In genomic region chr2:5044321-5044720, GRCm38 (mm10) we compare ENCODE assay signal across 29 mouse cellular contexts. TPM values are rescaled to one million over a fixed set of nuclear protein-coding genes. Genes with fewer than 3 reads are reported as not detected.
DNase-seq lines count a peak whose midpoint lies in the region; ATAC-seq and TF ChIP-seq lines count a peak whose summit lies in the region.
"Had no signal": no experiment of that assay in that cellular context is flagged by ENCODE, and none has a peak within 500 bp of the region (broad histone marks: within the 10 kb centered on the region; RNA-seq: fewer than 3 reads in every experiment).

No protein-coding gene starts in this region.

- DNase-seq in liver (no peak), ES-E14 (ENCODE audit: low read depth, low spot score) (no peak)
- no peak for DNase-seq in liver, embryonic 13.5 days
- DNase-seq in thymus, postnatal 4 days = no peak
- DNase-seq in adrenal gland, adult (ENCODE audit: inconsistent age in 2 of 2, low spot score in 1 of 2) = no peak
- DNase-seq: adrenal gland, postnatal 25 days; cerebellum, adult 18-20 months; cerebellum, postnatal 10 days; gastrocnemius, postnatal 14 days; heart, adult 11 months; heart, postnatal 4 days; kidney, adult 9 months; kidney, postnatal 10 days; layer of hippocampus, adult 9-11 months; lung, postnatal 4 days; thymus, adult 2 months; thymus, postnatal 36 days had no signal

- 37% methylated on average over 3 of the region's 3 CpGs for WGBS in liver, embryonic 12.5 days (ENCODE audit: insufficient replicate concordance)
- WGBS in liver, embryonic 13.5 days (ENCODE audit: insufficient replicate concordance) = 41% methylated on average over 3 of the region's 3 CpGs

- TF ChIP-seq POLR2A in ES-Bruce4 (IDR thresholded peaks at IDR 0.05; ENCODE audit: insufficient read depth, low read length) = no peak

- ATAC-seq in liver, embryonic 12.5 days = no peak
- no peak for ATAC-seq in liver, embryonic 13.5 days (ENCODE audit: low read depth)
- ATAC-seq: forebrain, embryonic 13.5 days; intestine, embryonic 16.5 days had no signal

- peak overlapping the region; percentile 87 for H3K27ac ChIP-seq in liver, embryonic 12.5 days
- peak overlapping the region; percentile 30; the same call in 1 of the 2 replicates for H3K27ac ChIP-seq in ES-Bruce4 (ENCODE audit: insufficient read depth, low read length)
- peak overlapping the region; percentile 17; the same call in 1 of the 2 replicates for H3K27ac ChIP-seq in ES-E14 (ENCODE audit: insufficient read depth, low read depth, low read length, poor library complexity, severe bottlenecking)
- peak overlapping the region; percentile 91 for H3K27ac ChIP-seq in liver, embryonic 13.5 days
- H3K27ac ChIP-seq: embryonic facial prominence, embryonic 10.5 days; embryonic facial prominence, embryonic 15.5 days; forebrain, embryonic 13.5 days; heart, embryonic 10.5 days; midbrain, embryonic 12.5 days had no signal

- no peak overlapping the region for H3K4me2 ChIP-seq in liver, embryonic 12.5 days
- no peak overlapping the region for H3K4me2 ChIP-seq in liver, embryonic 13.5 days
- H3K4me2 ChIP-seq: embryonic facial prominence, embryonic 15.5 days; hindbrain, embryonic 13.5 days; midbrain, embryonic 12.5 days had no signal

- TF ChIP-seq CTCF in ES-Bruce4 (IDR thresholded peaks at IDR 0.05; ENCODE audit: low read depth, low read length) = no peak

- H3K4me3 ChIP-seq in liver, embryonic 12.5 days = no peak overlapping the region
- H3K4me3 ChIP-seq in ES-Bruce4 (ENCODE audit: low read depth, low read length) (no peak overlapping the region), ES-E14 (ENCODE audit: insufficient read depth in 1 of 2, low read depth in 1 of 2, low read length in 2 of 2, poor library complexity in 1 of 2, severe bottlenecking in 1 of 2) (no peak overlapping the region)
- no peak overlapping the region for H3K4me3 ChIP-seq in liver, embryonic 13.5 days (replicated peaks)
- H3K4me3 ChIP-seq: embryonic facial prominence, embryonic 15.5 days; forebrain, embryonic 13.5 days; heart, embryonic 10.5 days; hindbrain, embryonic 13.5 days; limb, embryonic 12.5 days; midbrain, embryonic 12.5 days; myocyte had no signal

- H3K27me3 ChIP-seq in liver, embryonic 12.5 days (replicated peaks) = no peaks in the 10 kb centered on the region
- no peaks in the 10 kb centered on the region for H3K27me3 ChIP-seq in ES-Bruce4 (ENCODE audit: control insufficient read depth, insufficient read depth, low read length, poor library complexity, severe bottlenecking)
- H3K27me3 ChIP-seq in liver, embryonic 13.5 days = no peaks in the 10 kb centered on the region
- H3K27me3 ChIP-seq: CH12.LX; embryonic facial prominence, embryonic 15.5 days; hindbrain, embryonic 13.5 days; limb, embryonic 12.5 days; midbrain, embryonic 12.5 days had no signal

- H3K9ac ChIP-seq in liver, embryonic 12.5 days = 0 out of 2 replicates have a peak overlapping the region, but pooled peaks have one; percentile 14
- H3K9ac ChIP-seq in ES-Bruce4 (ENCODE audit: low read depth, poor library complexity, severe bottlenecking) (no peak overlapping the region), ES-E14 (ENCODE audit: insufficient read depth, low read depth, low read length, poor library complexity, severe bottlenecking) (no peak overlapping the region; the same call in 1 of the 2 replicates)
- 0 out of 2 replicates have a peak overlapping the region, but pooled peaks have one; percentile 5 for H3K9ac ChIP-seq in liver, embryonic 13.5 days
- H3K9ac ChIP-seq: embryonic facial prominence, embryonic 15.5 days; forebrain, embryonic 13.5 days; hindbrain, embryonic 13.5 days; limb, embryonic 12.5 days; midbrain, embryonic 12.5 days had no signal

- H3K36me3 ChIP-seq in liver, embryonic 12.5 days = peaks cover 41% of the 10 kb centered on the region
- H3K36me3 ChIP-seq in ES-Bruce4 (ENCODE audit: control insufficient read depth, insufficient read depth, low read length, poor library complexity, severe bottlenecking) (no peaks in the 10 kb centered on the region), ES-E14 (ENCODE audit: control insufficient read depth, insufficient read depth, low read length, poor library complexity, severe bottlenecking) (peaks cover 8% of the 10 kb centered on the region; the same call in 1 of the 2 replicates)
- peaks cover 22% of the 10 kb centered on the region for H3K36me3 ChIP-seq in liver, embryonic 13.5 days
- H3K36me3 ChIP-seq: embryonic facial prominence, embryonic 10.5 days; embryonic facial prominence, embryonic 15.5 days; heart, embryonic 10.5 days; hindbrain, embryonic 13.5 days; limb, embryonic 12.5 days; midbrain, embryonic 12.5 days had no signal

- H3K9me3 ChIP-seq in liver, embryonic 12.5 days (replicated peaks) = no peaks in the 10 kb centered on the region
- H3K9me3 ChIP-seq in ES-Bruce4 (replicated peaks; ENCODE audit: control insufficient read depth, insufficient read depth, low read length, poor library complexity, severe bottlenecking) = no peaks in the 10 kb centered on the region
- H3K9me3 ChIP-seq in ES-E14 (ENCODE audit: control insufficient read depth, insufficient read depth, low read depth, low read length) = no peaks in the 10 kb centered on the region
- H3K9me3 ChIP-seq in liver, embryonic 13.5 days (replicated peaks) = no peaks in the 10 kb centered on the region
- H3K9me3 ChIP-seq: embryonic facial prominence, embryonic 10.5 days; embryonic facial prominence, embryonic 15.5 days; forebrain, embryonic 13.5 days; heart, embryonic 10.5 days; hindbrain, embryonic 13.5 days; limb, embryonic 12.5 days; midbrain, embryonic 12.5 days had no signal

- peak; percentile 91 for TF ChIP-seq EP300 in ES-Bruce4 (IDR thresholded peaks at IDR 0.05; ENCODE audit: insufficient read depth, low read depth, low read length)

- H3K4me1 ChIP-seq in liver, embryonic 12.5 days = peaks cover 80% of the 10 kb centered on the region
- peaks cover 3% of the 10 kb centered on the region for H3K4me1 ChIP-seq in ES-Bruce4 (ENCODE audit: control insufficient read depth, insufficient read depth, low read length)
- H3K4me1 ChIP-seq in ES-E14 (ENCODE audit: control insufficient read depth in 2 of 2, insufficient read depth in 2 of 2, low read length in 2 of 2, poor library complexity in 1 of 2) = peaks cover 7 to 29% of the 10 kb centered on the region in 2 experiments; a peak in 3 of 4 replicates
- peaks cover 83% of the 10 kb centered on the region for H3K4me1 ChIP-seq in liver, embryonic 13.5 days (replicated peaks)

- in situ Hi-C loops in ES-E14 (cut with MboI; ENCODE audit: low sequenced_read_pairs in 2 of 2, unreplicated experiment in 2 of 2) = no loop called here

TF ChIP-seq in ES-E14, 5 proteins besides CTCF, POLR2A, EP300 and RAD21:
- TF ChIP-seq HCFC1 (IDR thresholded peaks at IDR 0.05; ENCODE audit: borderline replicate concordance, insufficient read depth, low read length) (no peak), CHD2 (IDR thresholded peaks at IDR 0.05; ENCODE audit: low read depth, low read length) (0 out of 2 replicates have a peak, but pooled peaks have one; percentile 21)

RNA-seq across cellular contexts. Expression of gene Optn, which starts 19.5 kb away (rescaled TPM):
- polyA plus RNA-seq in liver, embryonic 12.5 days (2016; fragmentation: Nextera tagmentation; extraction: Ambion mirVana) = 18.5 and 18.7 TPM in 2 replicates
- 12.4 and 13.3 TPM in 2 replicates for polyA plus RNA-seq in ES-Bruce4 (2011; ENCODE audit: insufficient read depth, insufficient read length, low read depth, missing spikeins)
- total RNA-seq in ES-E14 (2012; rRNA removed) = 4.6 and 4.9 TPM in 2 replicates
- 15.2 and 18.4 TPM in 2 replicates for polyA plus RNA-seq in liver, embryonic 13.5 days (2015; fragmentation: Nextera tagmentation; extraction: Ambion mirVana)

RNA-seq across cellular contexts. Expression of gene Mcm10, which starts 31.7 kb away (rescaled TPM):
- 57.7 and 59.0 TPM in 2 replicates for polyA plus RNA-seq in liver, embryonic 12.5 days (2016; fragmentation: Nextera tagmentation; extraction: Ambion mirVana)
- 91.6 and 92.8 TPM in 2 replicates for polyA plus RNA-seq in ES-Bruce4 (2011; ENCODE audit: insufficient read depth, insufficient read length, low read depth, missing spikeins)
- total RNA-seq in ES-E14 (2012; rRNA removed) = 127 and 141 TPM in 2 replicates
- polyA plus RNA-seq in liver, embryonic 13.5 days (2015; fragmentation: Nextera tagmentation; extraction: Ambion mirVana) = 39.3 and 47.0 TPM in 2 replicates

Comparison
In these comparisons a context has a peak if more than half of its experiments do, and no peak if none do; other contexts are left out.
1. H3K27ac ChIP-seq: peak in every context shown above with its lines; median percentile 91 in liver, embryonic 13.5 days; 87 in liver, embryonic 12.5 days; 30 in ES-Bruce4; 17 in ES-E14.
2. H3K9ac ChIP-seq: peak in liver, embryonic 12.5 days (single experiment) and liver, embryonic 13.5 days (single experiment); none in ES-Bruce4 (single experiment) and ES-E14 (single experiment).